In genomic region chr1:54765632-54766238, GRCm38 (mm10) we compare ENCODE assay signal across 16 mouse cellular contexts.
DNase-seq lines count a peak whose midpoint lies in the region; ATAC-seq and TF ChIP-seq lines count a peak whose summit lies in the region.
"Had no signal": no experiment of that assay in that cellular context is flagged by ENCODE, and none has a peak within 500 bp of the region (broad histone marks: within the 10 kb centered on the region; RNA-seq: fewer than 3 reads in every experiment).

No protein-coding gene starts in this region.

- H3K4me2 ChIP-seq in heart, embryonic 12.5 days: no peak overlapping the region
- no peak overlapping the region for H3K4me2 ChIP-seq in intestine, embryonic 15.5 days (replicated peaks)
- H3K4me2 ChIP-seq: liver, embryonic 13.5 days had no signal

- TF ChIP-seq CTCF in heart, adult 2 months (IDR thresholded peaks at IDR 0.05): no peak

- H3K9ac ChIP-seq in heart, adult 2 months (ENCODE audit: low read depth, low read length): no peak overlapping the region
- H3K9ac ChIP-seq in heart, embryonic 12.5 days: no peak overlapping the region
- H3K9ac ChIP-seq in intestine, embryonic 15.5 days: no peak overlapping the region
- H3K9ac ChIP-seq: liver, embryonic 13.5 days had no signal

- peaks cover 4% of the 10 kb centered on the region for H3K9me3 ChIP-seq in heart, embryonic 12.5 days (replicated peaks)
- no peaks in the 10 kb centered on the region for H3K9me3 ChIP-seq in intestine, embryonic 15.5 days
- H3K9me3 ChIP-seq: liver, embryonic 13.5 days; midbrain, embryonic 10.5 days had no signal

- 30% methylated on average over 2 of the region's 2 CpGs for WGBS in heart, adult 2 months
- 82% methylated on average over 2 of the region's 2 CpGs for WGBS in heart, embryonic 12.5 days
- 92% methylated on average over 2 of the region's 2 CpGs for WGBS in intestine, embryonic 15.5 days

- peak in 1 of 2 experiments; percentile 51 for DNase-seq in heart, adult 2 months
- peak; percentile 92 for DNase-seq in 3T3-L1 (ENCODE audit: low read depth, low spot score)
- DNase-seq in NIH3T3 (ENCODE audit: low read depth): peak; percentile 93
- DNase-seq in heart, postnatal 4 days: peak; percentile 11
- no peak for DNase-seq in thymus, postnatal 14 days
- DNase-seq: cerebellum, adult 9-10 months; liver, embryonic 13.5 days; spleen, adult 18-20 months had no signal

- no peak overlapping the region for H3K4me3 ChIP-seq in heart, adult 2 months
- no peak overlapping the region for H3K4me3 ChIP-seq in heart, embryonic 12.5 days
- H3K4me3 ChIP-seq in intestine, embryonic 15.5 days (replicated peaks): no peak overlapping the region
- H3K4me3 ChIP-seq: erythroblast, embryonic 14.5 days; layer of hippocampus, adult 2 months; liver, embryonic 13.5 days; midbrain, embryonic 10.5 days had no signal

- peak overlapping the region; percentile 26; the same call in 1 of the 2 replicates for H3K27ac ChIP-seq in heart, adult 2 months
- no peak overlapping the region for H3K27ac ChIP-seq in heart, embryonic 12.5 days (ENCODE audit: poor library complexity, severe bottlenecking)
- no peak overlapping the region for H3K27ac ChIP-seq in intestine, embryonic 15.5 days
- H3K27ac ChIP-seq: layer of hippocampus, adult 2 months; liver, embryonic 13.5 days; midbrain, embryonic 10.5 days had no signal

- no peak for TF ChIP-seq EP300 in heart, adult 2 months (IDR thresholded peaks at IDR 0.05; ENCODE audit: insufficient read depth, low read depth, low read length)

- H3K27me3 ChIP-seq in heart, adult 2 months (ENCODE audit: control insufficient read depth, insufficient read depth, low read length): no peaks in the 10 kb centered on the region
- no peaks in the 10 kb centered on the region for H3K27me3 ChIP-seq in heart, embryonic 12.5 days (replicated peaks)
- no peaks in the 10 kb centered on the region for H3K27me3 ChIP-seq in intestine, embryonic 15.5 days (replicated peaks)
- H3K27me3 ChIP-seq: CH12.LX; liver, embryonic 13.5 days had no signal

- intact Hi-C loops in heart, adult 2 months (cut with DNase I): no loop called here

- no peaks in the 10 kb centered on the region for H3K79me2 ChIP-seq in heart, adult 2 months (replicated peaks; ENCODE audit: control insufficient read depth, insufficient read depth, low read length)

- no peak for ATAC-seq in heart, embryonic 12.5 days (ENCODE audit: insufficient number of reproducible peaks, low FRiP score)
- no peak for ATAC-seq in intestine, embryonic 15.5 days
- no peak for ATAC-seq in inflammation-experienced regulatory T-cells, adult 6 months
- ATAC-seq: intestine, embryonic 16.5 days had no signal

- peaks cover 6% of the 10 kb centered on the region for H3K4me1 ChIP-seq in heart, adult 2 months (ENCODE audit: control insufficient read depth, insufficient read depth, low read length)
- no peaks in the 10 kb centered on the region for H3K4me1 ChIP-seq in heart, embryonic 12.5 days (replicated peaks)
- no peaks in the 10 kb centered on the region for H3K4me1 ChIP-seq in intestine, embryonic 15.5 days (replicated peaks)
- H3K4me1 ChIP-seq: liver, embryonic 13.5 days; midbrain, embryonic 10.5 days had no signal

- H3K36me3 ChIP-seq in heart, adult 2 months (ENCODE audit: control insufficient read depth, insufficient read depth, low read length): peaks cover 12% of the 10 kb centered on the region
- H3K36me3 ChIP-seq in heart, embryonic 12.5 days: peaks cover 15% of the 10 kb centered on the region
- H3K36me3 ChIP-seq in intestine, embryonic 15.5 days: no peaks in the 10 kb centered on the region
- H3K36me3 ChIP-seq: liver, embryonic 13.5 days; midbrain, embryonic 10.5 days had no signal

- no peak for TF ChIP-seq POLR2A in heart, adult 2 months (IDR thresholded peaks at IDR 0.05; ENCODE audit: insufficient read depth, low read depth, low read length)
